In the genomic region with DNA sequence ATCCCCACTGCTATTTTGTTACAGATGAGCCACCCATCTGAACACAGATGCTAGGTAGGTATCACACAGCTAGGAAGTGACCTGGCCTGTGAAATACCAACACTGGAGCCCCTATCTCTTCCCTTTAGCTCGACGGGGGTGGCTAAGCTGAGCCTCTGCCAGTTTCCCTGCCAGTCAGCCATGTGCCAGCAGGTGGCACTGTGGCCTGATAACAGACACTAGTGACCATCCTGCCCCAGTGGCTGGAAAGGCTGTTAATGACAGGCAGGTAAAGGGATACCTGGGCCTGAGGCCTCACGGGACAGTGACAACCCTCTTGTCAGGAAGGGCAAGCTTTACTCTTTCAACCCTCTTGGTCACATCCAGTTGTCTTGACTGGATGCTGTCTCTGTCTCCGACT, we compare ENCODE assay signal across 9 mouse cellular contexts. TPM values are rescaled to one million over a fixed set of nuclear protein-coding genes. Genes with fewer than 3 reads are reported as not detected.
DNase-seq lines count a peak whose midpoint lies in the region; ATAC-seq and TF ChIP-seq lines count a peak whose summit lies in the region.
"Had no signal": no experiment of that assay in that cellular context is flagged by ENCODE, and none has a peak within 500 bp of the region (broad histone marks: within the 10 kb centered on the region; RNA-seq: fewer than 3 reads in every experiment).

No protein-coding gene starts in this region.

- WGBS in heart, embryonic 11.5 days (ENCODE audit: insufficient replicate concordance) = 43% methylated on average over 4 of the region's 4 CpGs
- WGBS in hindbrain, embryonic 11.5 days = 45% methylated on average over 4 of the region's 4 CpGs
- WGBS in olfactory bulb, adult 2 months = 44% methylated on average over 4 of the region's 4 CpGs

- in situ Hi-C loops in Patski (cut with MboI; ENCODE audit: low pct_unique_long_range_greater_than_20kb) = loop anchor here (10.0 kb wide), 1 partner anchor 350 kb away; no protein-coding TSS in a partner anchor

- H3K4me1 ChIP-seq in heart, embryonic 11.5 days (ENCODE audit: control insufficient read depth, insufficient read depth, low read length) = no peaks in the 10 kb centered on the region
- no peaks in the 10 kb centered on the region for H3K4me1 ChIP-seq in hindbrain, embryonic 11.5 days (replicated peaks; ENCODE audit: control insufficient read depth, insufficient read depth, low read length)
- H3K4me1 ChIP-seq in olfactory bulb, adult 2 months (ENCODE audit: control insufficient read depth, insufficient read depth, low read length) = peaks cover 14% of the 10 kb centered on the region
- H3K4me1 ChIP-seq: limb, embryonic 13.5 days had no signal

- no peak overlapping the region for H3K9ac ChIP-seq in heart, embryonic 11.5 days (ENCODE audit: low read depth, low read length)
- no peak overlapping the region for H3K9ac ChIP-seq in hindbrain, embryonic 11.5 days (ENCODE audit: low read depth, low read length)
- H3K9ac ChIP-seq: limb, embryonic 13.5 days had no signal

- intact Hi-C loops in left cerebral cortex, postnatal 14 days (cut with DNase I) = loop anchor here (5.0 kb wide), 4 partner anchors 47 to 577 kb away; no protein-coding TSS in a partner anchor

- TF ChIP-seq CTCF in Patski (IDR thresholded peaks at IDR 0.05) = peak; percentile 76
- peak; percentile 71 for TF ChIP-seq CTCF in olfactory bulb, adult 2 months (IDR thresholded peaks at IDR 0.05; ENCODE audit: insufficient read depth, low read depth, low read length)

- no peak for ATAC-seq in heart, embryonic 11.5 days (replicated peaks; ENCODE audit: insufficient number of reproducible peaks, low FRiP score, low TSS enrichment)
- no peak for ATAC-seq in Patski
- peak; percentile 83 for ATAC-seq in common myeloid progenitor, adult 5-6 weeks (replicated peaks; ENCODE audit: low read depth, poor library complexity, severe bottlenecking)
- 0 out of 2 replicates have a peak, but pooled peaks have one; percentile 25 for ATAC-seq in hindbrain, embryonic 11.5 days (ENCODE audit: low FRiP score)

- H3K36me3 ChIP-seq in heart, embryonic 11.5 days (ENCODE audit: control insufficient read depth, insufficient read depth, low read length) = no peaks in the 10 kb centered on the region
- no peaks in the 10 kb centered on the region for H3K36me3 ChIP-seq in hindbrain, embryonic 11.5 days (ENCODE audit: control insufficient read depth, insufficient read depth, low read length)
- H3K36me3 ChIP-seq: limb, embryonic 13.5 days had no signal

- H3K4me3 ChIP-seq in heart, embryonic 11.5 days (ENCODE audit: low read depth, low read length) = no peak overlapping the region
- no peak overlapping the region for H3K4me3 ChIP-seq in hindbrain, embryonic 11.5 days (ENCODE audit: low read depth, low read length)
- no peak overlapping the region for H3K4me3 ChIP-seq in olfactory bulb, adult 2 months (ENCODE audit: insufficient read depth, low read depth, low read length)
- H3K4me3 ChIP-seq: limb, embryonic 13.5 days had no signal

- no peak for TF ChIP-seq POLR2A in olfactory bulb, adult 2 months (IDR thresholded peaks at IDR 0.05; ENCODE audit: insufficient read depth, low read depth, low read length)

- H3K27me3 ChIP-seq in heart, embryonic 11.5 days (ENCODE audit: control insufficient read depth, insufficient read depth, low read length) = peaks cover 7% of the 10 kb centered on the region; the same call in 1 of the 2 replicates
- peaks cover 23% of the 10 kb centered on the region for H3K27me3 ChIP-seq in Patski
- peaks cover 2% of the 10 kb centered on the region; the same call in 1 of the 2 replicates for H3K27me3 ChIP-seq in hindbrain, embryonic 11.5 days (ENCODE audit: control insufficient read depth, insufficient read depth, low read length)

- no peak overlapping the region for H3K27ac ChIP-seq in heart, embryonic 11.5 days (ENCODE audit: low read depth, low read length)
- no peak overlapping the region for H3K27ac ChIP-seq in hindbrain, embryonic 11.5 days (ENCODE audit: low read depth, low read length)
- no peak overlapping the region for H3K27ac ChIP-seq in olfactory bulb, adult 2 months (ENCODE audit: insufficient read depth, low read depth, low read length)
- H3K27ac ChIP-seq: limb, embryonic 13.5 days had no signal

- no peak overlapping the region for H3K4me2 ChIP-seq in heart, embryonic 11.5 days
- H3K4me2 ChIP-seq in hindbrain, embryonic 11.5 days (replicated peaks; ENCODE audit: low read depth, low read length) = no peak overlapping the region
- H3K4me2 ChIP-seq: limb, embryonic 13.5 days had no signal

- no peaks in the 10 kb centered on the region for H3K9me3 ChIP-seq in heart, embryonic 11.5 days (replicated peaks; ENCODE audit: control insufficient read depth, low read length)
- no peaks in the 10 kb centered on the region for H3K9me3 ChIP-seq in hindbrain, embryonic 11.5 days (ENCODE audit: control insufficient read depth, low read length)
- H3K9me3 ChIP-seq: limb, embryonic 13.5 days had no signal

- CTCF ChIA-PET in Patski (lab: Charles Lee) = interaction anchor here (0.9 kb wide), 1 partner anchor 353 kb away, joined by 3 read pairs; no protein-coding TSS in a partner anchor

- POLR2A ChIA-PET in Patski (lab: Charles Lee) = no interaction called here

- DNase-seq in heart, adult 8-10 months (ENCODE audit: low spot score) = peak; percentile 52
- no peak for DNase-seq in Patski (ENCODE audit: low read depth, low spot score)
- DNase-seq in hindbrain, embryonic 11.5 days (ENCODE audit: low spot score) = peak; percentile 75
- peak; percentile 65 to 78 for DNase-seq in left cerebral cortex, postnatal 14 days (ENCODE audit: low spot score in 2 of 2)
- peak; percentile 35 for DNase-seq in urinary bladder, adult 2 months (ENCODE audit: low spot score)

RNA-seq across cellular contexts. Expression of a gene that starts 52.6 kb away (rescaled TPM):
- total RNA-seq in heart, adult 8-10 months (2022) = under 1 TPM; 0.31 to 0.69 (median 0.49) TPM
- not detected in 2 replicates for polyA plus RNA-seq in heart, embryonic 11.5 days (2014; fragmentation: Nextera tagmentation; extraction: Ambion mirVana)
- polyA plus RNA-seq in Patski (2021) = not detected
- 0.09 TPM in 1 of 2 replicates, not detected in the other for total RNA-seq in common myeloid progenitor, adult 5-6 weeks (2017)
- polyA plus RNA-seq in hindbrain, embryonic 11.5 days (2014; fragmentation: Nextera tagmentation; extraction: Ambion mirVana) = 0.08 and 0.35 TPM in 2 replicates
- 10 to 100 TPM; 17.9 to 18.5 TPM for total RNA-seq in left cerebral cortex, postnatal 14 days (2021)
- not detected in 2 replicates for polyA plus RNA-seq in olfactory bulb, adult 2 months (2012; ENCODE audit: insufficient read depth, insufficient read length, low replicate concordance, missing spikeins)
- polyA plus RNA-seq in urinary bladder, adult 2 months (2012; rRNA removed) = 0.88 and 0.96 TPM in 2 replicates

Comparison
In these comparisons a context has a peak if more than half of its experiments do, and no peak if none do; other contexts are left out.
1. ATAC-seq: peak in common myeloid progenitor, adult 5-6 weeks (single experiment) and hindbrain, embryonic 11.5 days (single experiment); none in heart, embryonic 11.5 days (single experiment) and Patski (single experiment).